Mouse (Mus musculus): ENCODE data around the gene Dnttip1.
"Not testable (repeated sequence)": the region's sequence is repeated elsewhere in the genome, so short reads cannot be mapped to it uniquely, and the experiment has no call there.

Gene Dnttip1

GRCm38 (mm10) chr2:164778809-164779208, 33.0 kb downstream of the Dnttip1 start:
- DNase-seq (ENCODE audit: extremely low read depth, low read depth, low spot score), result no peak

GRCm38 (mm10) chr2:164779481-164780086, 33.8 kb downstream of the Dnttip1 start, which contains the start of gene Tnnc2:
Gene Tnnc2, minus strand, starts transcription at chr2:164779967.
- no peak for DNase-seq (ENCODE audit: extremely low read depth, low read depth, low spot score)

- no peak for DNase-seq (ENCODE audit: extremely low read depth, low read depth, low spot score)
These were observed 36.1 kb downstream of the Dnttip1 start for GRCm38 (mm10) chr2:164781876-164782275.

GRCm38 (mm10) chr2:164783926-164784581, 38.3 kb downstream of the Dnttip1 start:
- no peak for DNase-seq (ENCODE audit: extremely low read depth, low read depth, low spot score)

- no peak for DNase-seq (ENCODE audit: extremely low read depth, low read depth, low spot score)
These were observed 39.2 kb downstream of the Dnttip1 start for GRCm38 (mm10) chr2:164784869-164785420.

GRCm38 (mm10) chr2:164785481-164786387, 40.0 kb downstream of the Dnttip1 start, which contains the start of gene Snx21:
Gene Snx21, plus strand, starts transcription at chr2:164785823.
- DNase-seq (ENCODE audit: extremely low read depth, low read depth, low spot score), result peak; percentile 52

- DNase-seq (ENCODE audit: extremely low read depth, low read depth, low spot score), result no peak
These were observed 40.7 kb downstream of the Dnttip1 start for GRCm38 (mm10) chr2:164786388-164786885.

GRCm38 (mm10) chr2:164787032-164787431, 41.2 kb downstream of the Dnttip1 start:
- no peak for DNase-seq (ENCODE audit: extremely low read depth, low read depth, low spot score)

GRCm38 (mm10) chr2:164787779-164788178, 42.0 kb downstream of the Dnttip1 start:
- DNase-seq (ENCODE audit: extremely low read depth, low read depth, low spot score), result no peak

GRCm38 (mm10) chr2:164788411-164788810, 42.6 kb downstream of the Dnttip1 start:
- no peak for DNase-seq (ENCODE audit: extremely low read depth, low read depth, low spot score)

- peak; percentile 70 for DNase-seq (ENCODE audit: extremely low read depth, low read depth, low spot score)
These were observed 44.7 kb downstream of the Dnttip1 start for GRCm38 (mm10) chr2:164790451-164790850.

GRCm38 (mm10) chr2:164791841-164792261, 46.1 kb downstream of the Dnttip1 start:
- no peak for DNase-seq (ENCODE audit: extremely low read depth, low read depth, low spot score)

GRCm38 (mm10) chr2:164792400-164793190, 46.8 kb downstream of the Dnttip1 start:
- no peak for DNase-seq (ENCODE audit: extremely low read depth, low read depth, low spot score)

- DNase-seq (ENCODE audit: extremely low read depth, low read depth, low spot score), result no peak
These were observed 47.5 kb downstream of the Dnttip1 start for GRCm38 (mm10) chr2:164793236-164793635.

- no peak for DNase-seq (ENCODE audit: extremely low read depth, low read depth, low spot score)
These were observed 48.0 kb downstream of the Dnttip1 start for GRCm38 (mm10) chr2:164793772-164794171.

- no peak for DNase-seq (ENCODE audit: extremely low read depth, low read depth, low spot score)
These were observed 48.5 kb downstream of the Dnttip1 start for GRCm38 (mm10) chr2:164794293-164794692.

- DNase-seq (ENCODE audit: extremely low read depth, low read depth, low spot score), result no peak
These were observed 50.1 kb downstream of the Dnttip1 start for GRCm38 (mm10) chr2:164795868-164796267.

GRCm38 (mm10) chr2:164798554-164798953, 52.8 kb downstream of the Dnttip1 start:
- DNase-seq (ENCODE audit: extremely low read depth, low read depth, low spot score), result not testable (repeated sequence)

- DNase-seq (ENCODE audit: extremely low read depth, low read depth, low spot score), result no peak
These were observed 54.6 kb downstream of the Dnttip1 start for GRCm38 (mm10) chr2:164800252-164801004.
